Mouse (Mus musculus): ENCODE results near the gene Kirrel3.

- TF ChIP-seq CTCF (IDR thresholded peaks at IDR 0.05; ENCODE audit: insufficient read depth, low read length): no peak
- TF ChIP-seq POLR2A (IDR thresholded peaks at IDR 0.05; ENCODE audit: borderline replicate concordance, extremely low read depth, low read depth, low read length): no peak
Observed at GRCm38 (mm10) chr9:34871316-34871966, 385.7 kb downstream of the Kirrel3 start.
